Mouse (Mus musculus) heart, adult 2 months (tissue): ENCODE data around the gene Ace2.

Source experiments
- CTCF ChIP-seq: fragments of 200-600 bp; IDR thresholded peaks from 2 replicates; pipeline ENCODE4 v1.8.1; 2022; ENCODE audit warnings: antibody characterized with exemption, mild to moderate bottlenecking, moderate library complexity
- EP300 ChIP-seq: fragments of 200-500 bp; IDR thresholded peaks from 2 replicates; pipeline ENCODE4 v1.6.1; 2011; ENCODE audit warnings: low read depth, low read length, control low read depth; ENCODE audit not compliant: insufficient read depth
- POLR2A ChIP-seq: fragments of 200-500 bp; IDR thresholded peaks from 2 replicates; pipeline ENCODE4 v1.6.1; 2011; ENCODE audit warnings: mild to moderate bottlenecking, low read depth, low read length, control low read depth; ENCODE audit not compliant: insufficient read depth

GRCm38 (mm10) chrX:164221989-164222388 is 82.9 kb downstream of the Ace2 start:
- no peak for TF ChIP-seq POLR2A
- no peak for TF ChIP-seq EP300
- peak; percentile 63 for TF ChIP-seq CTCF
